Mouse (Mus musculus) spleen, adult 2 months (tissue): ENCODE measurements around the gene Elmo1. TPM values are rescaled to one million over a fixed set of nuclear protein-coding genes. Genes with fewer than 3 reads are reported as not detected.
A peak's percentile ranks its signal among the peaks of the same experiment; 100 is the strongest.

Experiments
- DNase-seq, 2 experiments: peaks; one replicate each; pipeline versions ENCODE4 v3.0.0 to v3.0.0-alpha.2; 2012 to 2021; ENCODE audit warnings: low spot score in 2 of 2, low read depth in 1 of 2
- H3K27ac ChIP-seq: fragments of 200-500 bp; 2 replicates; pipeline ENCODE4 v1.5.1; 2012; ENCODE audit warnings: low read length, inconsistent platforms; ENCODE audit not compliant: insufficient read depth
- H3K27me3 ChIP-seq: fragments of 200-500 bp; 2 replicates; pipeline ENCODE4 v1.6.1; 2012; ENCODE audit warnings: mild to moderate bottlenecking, moderate library complexity, low read length, inconsistent platforms; ENCODE audit not compliant: control insufficient read depth, insufficient read depth
- H3K36me3 ChIP-seq: fragments of 200-500 bp; 2 replicates; pipeline ENCODE4 v1.6.1; 2012; ENCODE audit warnings: mild to moderate bottlenecking, low read length, inconsistent platforms; ENCODE audit not compliant: control insufficient read depth, insufficient read depth
- H3K4me1 ChIP-seq: fragments of 200-500 bp; 2 replicates; pipeline ENCODE4 v1.6.1; 2011; ENCODE audit warnings: inconsistent platforms; ENCODE audit not compliant: control insufficient read depth, insufficient read depth, insufficient read length
- H3K4me3 ChIP-seq: fragments of 200-500 bp; 2 replicates; pipeline ENCODE4 v1.5.1; 2011; ENCODE audit warnings: mild to moderate bottlenecking, inconsistent platforms; ENCODE audit not compliant: insufficient read depth, insufficient read length; ENCODE audit errors: extremely low read depth
- CTCF ChIP-seq: fragments of 200-500 bp; IDR thresholded peaks from 2 replicates; pipeline ENCODE4 v1.5.1; 2011; ENCODE audit warnings: mild to moderate bottlenecking, inconsistent platforms; ENCODE audit not compliant: insufficient read depth, insufficient read length, insufficient replicate concordance; ENCODE audit errors: extremely low read depth
- POLR2A ChIP-seq: fragments of 200-500 bp; IDR thresholded peaks from 2 replicates; pipeline ENCODE4 v1.6.1; 2011; ENCODE audit warnings: low read depth, low read length, inconsistent platforms
- WGBS: fragments of 180-500 bp; shearing (Covaris S2); methylation state at CpG from one replicate; pipeline ENCODE4 v1.1.7; 2018; 5-methylcytosine and 5-hydroxymethylcytosine counted together
- polyA plus RNA-seq: library from polyadenylated mRNA; depleted of rRNA; stranded (reverse); fragments of >200 nt; gene quantifications from 2 replicates; pipeline ENCODE4 v1.2.3, GENCODE M21; 2012

Elmo1 gene
- polyA plus RNA-seq, 1 experiment = 33.3 TPM

DNA sequence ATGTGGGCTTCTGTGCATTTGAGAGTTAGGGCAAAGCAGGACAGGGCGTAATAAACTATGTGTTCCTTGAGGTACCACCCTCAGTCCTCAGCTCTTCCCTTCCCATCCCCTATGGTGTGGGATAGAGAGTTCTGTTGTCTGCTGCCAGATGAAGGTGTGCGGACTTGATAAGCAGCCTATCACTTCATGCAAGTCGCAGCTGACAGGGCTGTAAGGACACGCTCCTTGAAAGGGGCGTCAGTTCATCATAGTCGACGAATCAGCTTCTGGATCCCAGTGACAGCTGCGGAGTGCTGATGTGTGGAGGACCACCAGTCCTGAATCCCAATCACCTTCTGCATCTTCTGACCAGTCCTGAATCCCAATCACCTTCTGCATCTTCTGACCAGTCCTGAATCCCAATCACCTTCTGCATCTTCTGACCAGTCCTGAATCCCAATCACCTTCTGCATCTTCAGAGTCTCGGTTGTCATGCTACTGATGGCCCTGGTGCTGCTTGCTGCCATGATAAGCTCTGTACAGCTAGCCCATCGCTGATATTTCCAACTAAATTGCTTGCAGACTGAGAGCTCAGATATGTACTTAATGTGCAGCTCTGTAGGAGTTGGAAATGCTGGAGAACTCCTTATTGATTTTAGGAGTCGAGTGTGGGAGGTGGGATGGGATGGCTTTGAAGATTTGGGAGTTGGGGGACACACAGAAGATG lies 59.9 kb downstream of the Elmo1 start:
- Histone ChIP-seq H3K4me3 (no peak overlapping the region), H3K36me3 (no peaks in the 10 kb centered on the region), H3K4me1 (peaks cover 32% of the 10 kb centered on the region; the same call in 1 of the 2 replicates), H3K27ac (no peak overlapping the region), H3K27me3 (no peaks in the 10 kb centered on the region)
- no peak for DNase-seq
- TF ChIP-seq CTCF = no peak
- no peak for TF ChIP-seq POLR2A
- 78% methylated on average over 11 of the region's 11 CpGs for whole genome bisulfite sequencing

DNA sequence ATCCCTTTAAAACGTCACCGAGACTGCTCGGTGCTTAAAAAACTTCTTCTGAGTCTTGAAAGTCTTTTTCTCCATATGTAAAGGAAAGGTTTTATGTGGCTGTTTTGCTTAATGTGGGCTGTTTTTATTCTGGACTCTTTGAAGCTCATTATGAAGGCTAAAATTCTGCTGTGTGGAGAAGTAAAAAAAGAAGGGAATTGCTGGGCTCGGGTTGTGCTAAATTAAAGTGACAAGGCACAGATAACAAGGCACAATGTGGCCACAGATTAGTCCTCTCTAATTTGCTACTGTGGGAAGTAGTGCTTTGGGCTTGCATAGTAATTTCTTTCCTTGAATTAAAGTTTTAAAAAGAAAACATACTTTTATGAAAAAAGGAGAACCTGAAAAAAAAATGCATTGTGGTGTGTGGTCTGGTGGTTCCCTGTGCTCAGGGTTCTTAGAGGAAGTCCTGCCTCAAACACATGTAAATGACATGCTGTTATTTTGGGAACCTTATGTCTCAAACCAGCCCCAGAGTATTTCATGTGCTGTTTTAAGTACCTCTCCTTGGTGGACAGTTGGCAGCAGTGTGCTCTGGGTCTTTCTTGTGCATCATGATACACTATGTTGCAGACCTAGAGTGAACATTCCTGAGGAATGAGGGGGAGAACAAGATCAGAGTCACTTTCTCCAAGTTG lies 61.0 kb downstream of the Elmo1 start:
- Histone ChIP-seq H3K4me3 (no peak overlapping the region), H3K27me3 (no peaks in the 10 kb centered on the region), H3K27ac (peak overlapping the region; percentile 69), H3K36me3 (no peaks in the 10 kb centered on the region), H3K4me1 (peaks cover 32% of the 10 kb centered on the region; the same call in 1 of the 2 replicates)
- 22% methylated on average over 4 of the region's 4 CpGs for WGBS
- TF ChIP-seq CTCF (no peak), POLR2A (no peak)
- DNase-seq = peak; percentile 27 to 57

DNA sequence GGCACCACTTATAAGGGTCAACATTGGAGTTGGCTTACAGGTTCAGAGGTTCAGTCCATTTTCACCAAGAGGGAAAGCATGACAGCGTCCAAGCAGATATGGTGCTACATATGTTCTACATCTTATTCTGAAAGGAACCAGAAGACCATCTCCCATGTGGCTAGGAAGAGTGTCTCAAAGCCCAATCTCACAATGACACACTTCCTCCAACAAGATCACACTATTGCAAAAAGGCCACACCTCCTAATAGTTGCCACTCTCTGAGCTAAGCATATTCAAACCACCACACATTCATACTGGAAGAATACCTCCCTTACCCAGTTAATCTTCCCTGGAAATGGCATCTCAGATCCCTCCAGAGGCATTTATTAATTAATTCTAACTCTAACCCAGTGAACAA lies 66.7 kb downstream of the Elmo1 start:
- H3K27ac ChIP-seq = no peak overlapping the region
- no peak overlapping the region for H3K4me3 ChIP-seq
- DNase-seq = no peak
- TF ChIP-seq POLR2A = no peak
- TF ChIP-seq CTCF = no peak
- WGBS = 82% methylated on average over 1 of the region's 1 CpGs
- H3K36me3 ChIP-seq = no peaks in the 10 kb centered on the region
- no peaks in the 10 kb centered on the region for H3K27me3 ChIP-seq
- H3K4me1 ChIP-seq = peaks cover 17% of the 10 kb centered on the region

DNA sequence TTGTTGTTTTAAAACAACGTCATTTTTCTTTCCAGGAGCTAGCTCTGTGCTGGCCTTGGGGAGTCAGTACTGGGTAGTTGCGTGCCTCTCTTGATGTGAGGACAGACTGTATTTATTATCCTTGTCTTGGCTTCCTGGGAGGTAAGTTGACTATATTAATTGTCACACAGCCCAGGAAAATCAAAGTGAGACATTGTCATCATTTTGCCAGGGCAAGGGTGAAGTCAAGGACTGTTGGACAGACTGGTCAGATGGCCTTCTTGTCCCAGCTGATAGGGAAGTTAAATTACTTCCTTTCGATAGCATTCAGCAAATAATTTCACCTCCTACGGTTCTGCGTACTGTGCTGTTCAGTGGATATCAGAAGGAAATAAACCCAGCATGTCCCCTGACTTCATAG lies 67.1 kb downstream of the Elmo1 start:
- H3K4me3 ChIP-seq = no peak overlapping the region
- 74% methylated on average over 5 of the region's 5 CpGs for WGBS
- TF ChIP-seq POLR2A = no peak
- no peak for TF ChIP-seq CTCF
- H3K27ac ChIP-seq = no peak overlapping the region
- no peaks in the 10 kb centered on the region for H3K36me3 ChIP-seq
- peaks cover 13% of the 10 kb centered on the region for H3K4me1 ChIP-seq
- H3K27me3 ChIP-seq = no peaks in the 10 kb centered on the region
- DNase-seq = no peak

DNA sequence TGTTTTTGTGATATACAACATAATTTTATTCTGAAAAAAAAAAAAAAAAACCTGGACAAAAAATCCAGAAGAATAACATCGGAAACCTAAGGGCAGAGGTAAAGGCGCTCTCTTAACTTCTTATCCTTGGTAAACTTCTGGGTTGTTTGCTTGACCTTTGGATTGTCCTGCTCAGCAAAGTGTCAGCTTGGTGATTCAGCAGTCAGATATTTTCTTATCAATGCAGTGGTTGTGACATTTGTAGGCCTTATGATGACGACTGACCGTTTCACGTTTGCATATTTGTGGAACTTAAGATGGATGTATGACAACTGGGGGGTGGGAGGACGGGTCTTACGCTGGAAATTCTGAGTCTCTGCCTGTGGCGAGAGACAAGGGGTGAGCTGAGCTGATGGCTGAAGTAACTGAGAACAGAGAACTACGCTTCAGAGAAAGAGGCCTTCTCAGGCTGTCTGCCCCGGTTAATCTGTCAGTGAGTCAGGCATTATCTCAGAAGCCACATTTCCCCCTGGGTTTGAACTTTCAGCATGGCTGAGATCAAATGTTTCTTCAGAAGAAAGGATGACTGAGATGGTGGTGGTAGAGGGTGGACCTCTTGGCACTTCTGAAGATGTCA lies 73.1 kb downstream of the Elmo1 start:
- 54% methylated on average over 10 of the region's 10 CpGs for WGBS
- no peak overlapping the region for H3K27ac ChIP-seq
- H3K36me3 ChIP-seq = no peaks in the 10 kb centered on the region
- no peaks in the 10 kb centered on the region for H3K27me3 ChIP-seq
- no peak for DNase-seq
- TF ChIP-seq POLR2A = no peak
- no peak for TF ChIP-seq CTCF
- H3K4me3 ChIP-seq = no peak overlapping the region
- H3K4me1 ChIP-seq = peaks cover 9% of the 10 kb centered on the region

DNA sequence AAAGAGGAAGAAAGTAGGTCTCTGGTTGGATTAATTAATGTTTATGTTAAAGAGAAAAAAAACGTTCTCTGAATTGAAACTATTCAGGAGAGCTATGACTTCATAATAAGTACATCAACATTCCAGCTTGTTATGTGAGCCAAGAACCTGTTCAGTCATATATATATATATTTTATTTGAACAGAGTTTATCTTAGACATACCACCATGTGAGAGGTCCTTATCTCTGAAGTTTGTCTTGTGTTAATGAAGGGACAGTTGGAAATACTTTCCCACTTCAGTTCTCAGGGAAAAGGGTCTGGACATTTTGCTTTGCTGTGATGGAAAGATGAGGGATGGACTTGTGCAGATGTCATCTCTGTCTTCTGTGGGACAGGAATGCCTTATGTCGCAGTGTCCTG lies 74.4 kb downstream of the Elmo1 start:
- Histone ChIP-seq H3K4me1 (peaks cover 9% of the 10 kb centered on the region), H3K36me3 (no peaks in the 10 kb centered on the region), H3K4me3 (no peak overlapping the region), H3K27me3 (no peaks in the 10 kb centered on the region), H3K27ac (no peak overlapping the region)
- WGBS = 70% methylated on average over 2 of the region's 2 CpGs
- TF ChIP-seq POLR2A = no peak
- TF ChIP-seq CTCF = no peak
- no peak for DNase-seq
